Mouse (Mus musculus) ES-E14 (cell line): ENCODE results near the gene Gmppa. TPM values are rescaled to one million over a fixed set of nuclear protein-coding genes. Genes with fewer than 3 reads are reported as not detected.

ENCODE experiments used
- DNase-seq: peaks from one replicate; pipeline ENCODE4 v3.0.0-alpha.2; 2013; ENCODE audit warnings: low read depth, low spot score
- H3K27ac ChIP-seq: 2 replicates; pipeline ENCODE4 v1.5.1; 2012; ENCODE audit warnings: low read depth, mild to moderate bottlenecking, low read length, moderate library complexity, mixed read lengths; ENCODE audit not compliant: poor library complexity, insufficient read depth, severe bottlenecking
- H3K36me3 ChIP-seq: 2 replicates; pipeline ENCODE4 v1.6.1; 2012; ENCODE audit warnings: mild to moderate bottlenecking, low read length, moderate library complexity, mixed read lengths; ENCODE audit not compliant: control insufficient read depth, poor library complexity, insufficient read depth, severe bottlenecking
- H3K4me1 ChIP-seq, 2 experiments: fragments of 150-350 bp in 1 of 2; sonication (generic) in 1 of 2; 2 replicates each; pipeline ENCODE4 v1.6.1; 2012; ENCODE audit warnings: low read length in 2 of 2, mild to moderate bottlenecking in 1 of 2, mixed read lengths in 1 of 2; ENCODE audit not compliant: control insufficient read depth in 2 of 2, insufficient read depth in 2 of 2, poor library complexity in 1 of 2
- H3K4me3 ChIP-seq, 2 experiments: fragments of 150-350 bp in 1 of 2; sonication (generic) in 1 of 2; 2 replicates each; pipeline ENCODE4 v1.5.1; 2012; ENCODE audit warnings: low read length in 2 of 2, low read depth in 1 of 2, mild to moderate bottlenecking in 1 of 2, mixed read lengths in 1 of 2; ENCODE audit not compliant: insufficient read depth in 1 of 2, poor library complexity in 1 of 2, severe bottlenecking in 1 of 2
- H3K9ac ChIP-seq: 2 replicates; pipeline ENCODE4 v1.6.1; 2012; ENCODE audit warnings: low read depth, mild to moderate bottlenecking, low read length, mixed read lengths; ENCODE audit not compliant: poor library complexity, insufficient read depth, severe bottlenecking
- H3K9me3 ChIP-seq: fragments of 150-350 bp; sonication (generic); 2 replicates; pipeline ENCODE4 v1.6.1; 2012; ENCODE audit warnings: low read depth, mild to moderate bottlenecking, low read length; ENCODE audit not compliant: control insufficient read depth, insufficient read depth
- CHD2 ChIP-seq: IDR thresholded peaks from 2 replicates; pipeline ENCODE4 v1.6.1; 2014; ENCODE audit warnings: mild to moderate bottlenecking, low read depth, low read length, inconsistent platforms
- HCFC1 ChIP-seq: IDR thresholded peaks from 2 replicates; pipeline ENCODE4 v1.6.1; 2012; ENCODE audit warnings: low read length, inconsistent platforms, borderline replicate concordance; ENCODE audit not compliant: insufficient read depth
- MAFK ChIP-seq: IDR thresholded peaks from 2 replicates; pipeline ENCODE4 v1.6.1; 2014; ENCODE audit warnings: mild to moderate bottlenecking, low read depth, low read length, inconsistent platforms; ENCODE audit not compliant: insufficient read depth
- ZC3H11A ChIP-seq: IDR thresholded peaks from 2 replicates; pipeline ENCODE4 v1.6.1; 2012; ENCODE audit warnings: low read depth, mild to moderate bottlenecking, inconsistent platforms, low read length, borderline replicate concordance
- ZNF384 ChIP-seq: IDR thresholded peaks from 2 replicates; pipeline ENCODE4 v1.6.1; 2012; ENCODE audit warnings: low read depth, low read length, inconsistent platforms
- in situ Hi-C, 2 experiments: fragments of 600-800 bp; cut with MboI; formaldehyde crosslinking; loops; one replicate each; pipeline ENCODE4 v1.15.1; 2025; ENCODE audit warnings: low sequenced_read_pairs in 2 of 2, inconsistent platforms in 1 of 2; ENCODE audit not compliant: unreplicated experiment in 2 of 2
- total RNA-seq: library from RNA; depleted of rRNA; stranded (reverse); fragments of 300-350 nt; gene quantifications from 2 replicates; pipeline ENCODE4 v1.2.3, GENCODE M21; 2012

The Gmppa gene
- total RNA-seq, 1 experiment, result 40.2 TPM

DNA sequence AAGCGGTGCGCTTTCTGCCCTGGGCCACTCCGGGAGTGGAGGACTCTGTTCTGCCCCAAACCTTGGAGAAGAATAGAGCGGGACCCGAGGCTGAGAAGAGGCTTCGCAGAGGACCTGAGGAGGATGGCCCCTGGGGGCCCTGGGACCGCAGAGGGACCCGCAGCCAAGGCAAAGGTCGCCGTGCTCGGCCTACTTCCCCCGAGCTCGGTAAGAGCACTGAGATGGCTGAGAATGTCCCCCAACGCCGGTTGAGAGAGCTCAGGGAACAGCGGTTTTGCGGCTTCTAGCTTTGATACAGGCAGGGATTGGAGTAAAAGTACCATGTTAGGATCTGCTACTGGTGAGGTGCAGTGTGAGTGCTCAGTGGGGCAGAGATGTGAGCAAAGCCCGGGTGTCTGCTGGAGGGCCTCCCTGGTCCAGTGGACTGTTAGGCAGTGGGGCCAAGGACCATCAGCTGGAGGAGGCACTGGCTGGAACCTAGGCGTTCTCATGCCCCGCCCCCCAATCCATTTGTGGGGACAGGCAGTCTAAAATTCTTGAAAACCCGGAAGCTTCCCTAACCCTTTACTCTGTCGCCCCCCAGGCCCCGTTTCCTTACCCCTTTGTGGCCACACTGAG, 46.7 kb upstream of the Gmppa start:
- no peaks in the 10 kb centered on the region for H3K9me3 ChIP-seq
- peaks cover 0 to 8% of the 10 kb centered on the region in 2 experiments; a peak in 1 of 4 replicates for H3K4me1 ChIP-seq
- no peak overlapping the region for H3K27ac ChIP-seq
- peak overlapping the region; percentile 32 to 40; a peak in 3 of 4 replicates for H3K4me3 ChIP-seq
- TF ChIP-seq CHD2, result no peak
- no peak for TF ChIP-seq ZC3H11A
- no peak for TF ChIP-seq MAFK
- TF ChIP-seq HCFC1, result no peak
- TF ChIP-seq ZNF384, result no peak
- in situ Hi-C loops, result no loop called here
- DNase-seq, result no peak
- peaks cover 2% of the 10 kb centered on the region; the same call in 1 of the 2 replicates for H3K36me3 ChIP-seq
- H3K9ac ChIP-seq, result peak overlapping the region; percentile 2; the same call in 1 of the 2 replicates

GRCm38 (mm10) chr1:75393139-75393538, 42.6 kb upstream of the Gmppa start:
- no peak overlapping the region for H3K9ac ChIP-seq
- no peak overlapping the region for H3K27ac ChIP-seq
- in situ Hi-C loops, result no loop called here
- no peak for DNase-seq
- no peak overlapping the region for H3K4me3 ChIP-seq
- peaks cover 0 to 2% of the 10 kb centered on the region in 2 experiments; a peak in 1 of 4 replicates for H3K4me1 ChIP-seq
- TF ChIP-seq MAFK, result no peak
- TF ChIP-seq ZC3H11A, result no peak
- no peak for TF ChIP-seq ZNF384
- no peak for TF ChIP-seq HCFC1
- no peak for TF ChIP-seq CHD2
- H3K36me3 ChIP-seq, result no peaks in the 10 kb centered on the region
- H3K9me3 ChIP-seq, result no peaks in the 10 kb centered on the region

- no peak overlapping the region for H3K9ac ChIP-seq
- H3K36me3 ChIP-seq, result no peaks in the 10 kb centered on the region
- H3K27ac ChIP-seq, result no peak overlapping the region
- no peak overlapping the region for H3K4me3 ChIP-seq
- TF ChIP-seq CHD2 (no peak), ZC3H11A (no peak), HCFC1 (no peak), MAFK (no peak), ZNF384 (no peak)
- peaks cover 0 to 2% of the 10 kb centered on the region in 2 experiments; a peak in 2 of 4 replicates for H3K4me1 ChIP-seq
- no peak for DNase-seq
- H3K9me3 ChIP-seq, result no peaks in the 10 kb centered on the region
- in situ Hi-C loops, result no loop called here
Observed at GRCm38 (mm10) chr1:75393846-75394245, 41.9 kb upstream of the Gmppa start.

DNA sequence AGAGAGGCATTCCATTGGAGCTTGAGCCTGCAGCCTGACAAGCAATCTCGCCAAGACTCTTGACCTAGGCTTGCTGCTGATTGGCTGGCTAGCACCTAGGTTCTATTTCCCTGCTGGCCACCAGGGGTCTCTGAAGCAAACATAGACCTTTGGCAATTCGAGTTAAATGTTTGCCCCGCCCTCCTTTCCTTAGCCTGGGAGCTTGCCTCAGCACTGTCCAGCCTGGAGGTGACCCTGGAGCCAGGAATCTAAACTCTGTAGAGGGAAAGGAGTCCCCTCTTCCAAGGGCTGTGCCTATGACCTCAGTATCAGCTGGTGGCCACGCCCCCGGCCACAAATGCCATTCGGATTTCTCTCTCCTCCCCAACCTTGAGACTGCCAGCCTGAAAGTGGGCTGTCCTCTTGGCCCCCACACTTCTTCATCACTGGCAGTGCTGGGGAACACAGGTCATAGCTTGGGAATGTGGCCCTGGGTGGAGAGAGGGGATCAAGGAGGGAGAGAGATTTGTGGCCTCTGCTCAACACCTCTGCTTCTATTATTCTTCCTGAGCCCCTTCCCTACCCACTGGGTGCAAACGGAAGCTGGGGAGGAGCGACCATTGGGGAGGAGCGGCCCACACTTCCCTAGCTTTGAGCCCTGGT, 36.8 kb upstream of the Gmppa start:
- Histone ChIP-seq H3K27ac (no peak overlapping the region), H3K4me3 (no peak overlapping the region), H3K9me3 (no peaks in the 10 kb centered on the region), H3K4me1 (peaks cover 0 to 27% of the 10 kb centered on the region in 2 experiments; a peak in 3 of 4 replicates), H3K36me3 (peaks cover 6% of the 10 kb centered on the region; the same call in 1 of the 2 replicates), H3K9ac (no peak overlapping the region)
- DNase-seq, result peak; percentile 77
- in situ Hi-C loops, result no loop called here
- TF ChIP-seq MAFK, result no peak
- no peak for TF ChIP-seq ZNF384
- TF ChIP-seq ZC3H11A, result no peak
- no peak for TF ChIP-seq CHD2
